In the genomic region with DNA sequence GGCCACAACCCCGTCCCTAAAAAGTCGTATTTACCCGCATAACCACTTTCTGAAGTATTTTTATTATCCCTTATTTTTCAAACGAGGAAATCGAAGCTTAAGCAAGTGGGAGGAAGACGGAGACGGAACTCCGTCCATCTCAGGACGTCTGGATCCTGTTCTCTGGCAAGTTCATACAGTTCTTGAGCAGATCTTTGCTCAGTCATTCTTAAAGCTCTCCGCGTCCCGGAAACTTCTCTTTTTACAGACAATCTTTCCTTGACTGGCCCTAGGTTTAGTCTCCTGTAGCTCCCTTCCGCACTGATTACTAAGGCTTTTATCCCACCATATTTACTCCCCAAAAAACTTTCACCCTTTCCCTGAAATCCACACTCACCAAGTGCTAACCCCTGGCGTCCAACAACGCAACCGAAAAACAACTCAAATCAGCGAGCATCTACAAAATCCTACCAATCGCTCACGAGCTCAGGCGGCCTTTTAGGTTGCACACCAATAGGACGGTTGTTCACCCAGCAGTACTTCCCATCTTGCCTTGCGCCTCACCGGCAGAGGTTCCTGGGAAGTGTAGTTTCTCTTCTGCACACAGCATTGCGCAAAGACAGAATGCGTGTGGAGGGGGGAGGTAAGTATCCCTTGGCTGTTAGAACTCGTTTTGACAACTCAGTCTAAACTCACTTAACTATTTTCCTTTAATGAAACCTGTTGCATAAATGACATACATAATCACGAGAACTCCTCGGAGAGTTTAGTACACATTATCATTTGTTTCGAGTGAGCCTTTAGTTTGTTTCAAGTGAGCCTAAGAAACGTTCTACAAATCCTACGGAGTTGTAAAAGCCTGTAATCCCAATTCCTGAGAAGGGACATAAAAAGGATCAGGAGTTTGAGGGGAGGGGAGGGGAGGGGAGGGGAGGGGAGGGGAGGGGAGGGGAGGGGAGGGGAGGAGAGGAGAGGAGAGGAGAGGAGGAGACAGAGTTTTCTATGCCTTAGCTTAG, we compare ENCODE assay signal across 8 mouse cellular contexts. TPM values are rescaled to one million over a fixed set of nuclear protein-coding genes. Genes with fewer than 3 reads are reported as not detected.
A peak's percentile ranks its signal among the peaks of the same experiment; 100 is the strongest.
DNase-seq lines count a peak whose midpoint lies in the region; ATAC-seq and TF ChIP-seq lines count a peak whose summit lies in the region.

No protein-coding gene starts in this region.

- peak overlapping the region; percentile 71 for H3K4me3 ChIP-seq in G1E (ENCODE audit: low read depth, low read length)
- peak overlapping the region; percentile 57 for H3K4me3 ChIP-seq in forebrain, embryonic 16.5 days (replicated peaks; ENCODE audit: low read length)
- H3K4me3 ChIP-seq in layer of hippocampus, adult 2 months = peak overlapping the region; percentile 54
- peak overlapping the region; percentile 61 for H3K4me3 ChIP-seq in lung, embryonic 14.5 days (ENCODE audit: low read depth, low read length)
- peak overlapping the region; percentile 39 for H3K4me3 ChIP-seq in olfactory bulb, adult 2 months (ENCODE audit: insufficient read depth, low read depth, low read length)
- H3K4me3 ChIP-seq in thymus, adult 2 months (ENCODE audit: control insufficient read depth, insufficient read depth, low read length) = peak overlapping the region; percentile 37

- H3K27me3 ChIP-seq in G1E (ENCODE audit: insufficient read depth, low read length) = no peaks in the 10 kb centered on the region
- H3K27me3 ChIP-seq in forebrain, embryonic 16.5 days (replicated peaks; ENCODE audit: control insufficient read depth, insufficient read depth, low read length) = no peaks in the 10 kb centered on the region
- H3K27me3 ChIP-seq in lung, embryonic 14.5 days (ENCODE audit: insufficient read depth, low read length) = no peaks in the 10 kb centered on the region
- H3K27me3 ChIP-seq in thymus, adult 2 months (ENCODE audit: control insufficient read depth, insufficient read depth, low read length) = no peaks in the 10 kb centered on the region

- intact Hi-C loops in heart, postnatal 36 days (cut with DNase I) = no loop called here

- ATAC-seq in G1E (ENCODE audit: extremely low read depth, insufficient number of reproducible peaks, low FRiP score, poor library complexity, severe bottlenecking) = peak; percentile 99
- peak; percentile 100 for ATAC-seq in forebrain, embryonic 16.5 days
- ATAC-seq in lung, embryonic 14.5 days (ENCODE audit: insufficient read depth) = peak; percentile 99

- H3K36me3 ChIP-seq in G1E (replicated peaks) = peaks cover 23% of the 10 kb centered on the region
- no peaks in the 10 kb centered on the region for H3K36me3 ChIP-seq in forebrain, embryonic 16.5 days (ENCODE audit: control insufficient read depth, insufficient read depth)
- peaks cover 12% of the 10 kb centered on the region for H3K36me3 ChIP-seq in lung, embryonic 14.5 days (ENCODE audit: insufficient read depth)
- no peaks in the 10 kb centered on the region for H3K36me3 ChIP-seq in thymus, adult 2 months (ENCODE audit: control insufficient read depth, insufficient read depth, low read length)

- no peak for TF ChIP-seq CTCF in G1E (IDR thresholded peaks at IDR 0.05; ENCODE audit: low read depth, low read length)
- peak; percentile 59 for TF ChIP-seq CTCF in layer of hippocampus, adult 2 months (conservative IDR thresholded peaks at IDR 0.05)
- peak; percentile 41 for TF ChIP-seq CTCF in lung, embryonic 14.5 days (IDR thresholded peaks at IDR 0.05; ENCODE audit: low read depth)
- TF ChIP-seq CTCF in olfactory bulb, adult 2 months (IDR thresholded peaks at IDR 0.05; ENCODE audit: insufficient read depth, low read depth, low read length) = no peak
- TF ChIP-seq CTCF in thymus, adult 2 months (IDR thresholded peaks at IDR 0.05; ENCODE audit: borderline replicate concordance, control insufficient read depth, extremely low read depth, insufficient read depth, low read length, poor library complexity) = no peak

- peak overlapping the region; percentile 12; the same call in 1 of the 2 replicates for H3K27ac ChIP-seq in forebrain, embryonic 16.5 days (ENCODE audit: low read length)
- no peak overlapping the region for H3K27ac ChIP-seq in layer of hippocampus, adult 2 months
- H3K27ac ChIP-seq in lung, embryonic 14.5 days (ENCODE audit: low read depth) = peak overlapping the region; percentile 90
- H3K27ac ChIP-seq in olfactory bulb, adult 2 months (ENCODE audit: insufficient read depth, low read depth, low read length) = no peak overlapping the region
- no peak overlapping the region for H3K27ac ChIP-seq in thymus, adult 2 months (ENCODE audit: control insufficient read depth, insufficient read depth, low read length)

- peak overlapping the region; percentile 62 for H3K4me2 ChIP-seq in forebrain, embryonic 16.5 days (ENCODE audit: low read length)
- H3K4me2 ChIP-seq in lung, embryonic 14.5 days = peak overlapping the region; percentile 82

- peak overlapping the region; percentile 27 for H3K9ac ChIP-seq in forebrain, embryonic 16.5 days (replicated peaks; ENCODE audit: low read depth, low read length)
- peak overlapping the region; percentile 76 for H3K9ac ChIP-seq in lung, embryonic 14.5 days

- peaks cover 9% of the 10 kb centered on the region for H3K4me1 ChIP-seq in G1E (ENCODE audit: insufficient read depth, low read depth, low read length)
- H3K4me1 ChIP-seq in forebrain, embryonic 16.5 days (replicated peaks; ENCODE audit: control insufficient read depth, insufficient read depth, low read length) = peaks cover 7% of the 10 kb centered on the region
- peaks cover 2% of the 10 kb centered on the region; the same call in 1 of the 2 replicates for H3K4me1 ChIP-seq in lung, embryonic 14.5 days (ENCODE audit: insufficient read depth)
- H3K4me1 ChIP-seq in olfactory bulb, adult 2 months (ENCODE audit: control insufficient read depth, insufficient read depth, low read length) = no peaks in the 10 kb centered on the region
- H3K4me1 ChIP-seq in thymus, adult 2 months (replicated peaks; ENCODE audit: control insufficient read depth, insufficient read depth, low read length) = no peaks in the 10 kb centered on the region

- TF ChIP-seq POLR2A in olfactory bulb, adult 2 months (IDR thresholded peaks at IDR 0.05; ENCODE audit: insufficient read depth, low read depth, low read length) = no peak
- TF ChIP-seq POLR2A in thymus, adult 2 months (IDR thresholded peaks at IDR 0.05; ENCODE audit: control insufficient read depth, extremely low read depth, insufficient read depth, low read length, poor library complexity) = no peak

- under 1% methylated on average over 31 of the region's 31 CpGs for WGBS in forebrain, embryonic 16.5 days
- under 1% methylated on average over 31 of the region's 31 CpGs for WGBS in lung, embryonic 14.5 days
- WGBS in olfactory bulb, adult 2 months = under 1% methylated on average over 31 of the region's 31 CpGs
- 1% methylated on average over 31 of the region's 31 CpGs for WGBS in thymus, adult 2 months

- DNase-seq in G1E (ENCODE audit: low spot score) = peak; percentile 79
- DNase-seq in cerebellum, adult 18-20 months = peak; percentile 82 to 92
- peak; percentile 74 to 81 for DNase-seq in heart, postnatal 36 days
- DNase-seq in layer of hippocampus, adult 2 months (ENCODE audit: low spot score in 2 of 2) = peak; percentile 79 to 91
- peak; percentile 96 for DNase-seq in lung, embryonic 14.5 days
- peak; percentile 83 for DNase-seq in thymus, adult 2 months

- H3K9me3 ChIP-seq in G1E (replicated peaks) = no peaks in the 10 kb centered on the region
- no peaks in the 10 kb centered on the region for H3K9me3 ChIP-seq in forebrain, embryonic 16.5 days (ENCODE audit: control insufficient read depth, low read length)
- H3K9me3 ChIP-seq in lung, embryonic 14.5 days (ENCODE audit: low read depth, low read length) = no peaks in the 10 kb centered on the region

RNA-seq across cellular contexts. Expression of a gene that starts 6.7 kb away (rescaled TPM):
- total RNA-seq in G1E (2014; fragmentation: Nextera tagmentation) (87.3 and 88.0 TPM in 2 replicates), G1E (2017) (111 and 137 TPM in 2 replicates)
- 23.6 and 32.3 TPM in 2 replicates for polyA plus RNA-seq in G1E (2012)
- 47.1 and 48.3 TPM in 2 replicates for polyA plus RNA-seq in forebrain, embryonic 16.5 days (2015; fragmentation: Nextera tagmentation; extraction: Ambion mirVana)
- total RNA-seq in heart, postnatal 36 days (2021) = 10 to 100 TPM; 31.4 to 33.9 TPM
- total RNA-seq in layer of hippocampus, adult 2 months (2021) = 10 to 100 TPM; 43.3 to 47.3 TPM
- 46.3 and 52.2 TPM in 2 replicates for polyA plus RNA-seq in lung, embryonic 14.5 days (2014; fragmentation: Nextera tagmentation; extraction: Ambion mirVana)
- 69.1 TPM in 1 of 2 replicates, not detected in the other for polyA plus RNA-seq in olfactory bulb, adult 2 months (2012; ENCODE audit: insufficient read depth, insufficient read length, low replicate concordance, missing spikeins)
- polyA plus RNA-seq in thymus, adult 2 months (2012; rRNA removed) = 12.9 and 13.2 TPM in 2 replicates

RNA-seq across cellular contexts. Expression of a gene that starts 6.9 kb away (rescaled TPM):
- total RNA-seq in G1E (2014; fragmentation: Nextera tagmentation) = 33.6 and 35.6 TPM in 2 replicates
- 31.9 and 34.1 TPM in 2 replicates for total RNA-seq in G1E (2017)
- 2.7 and 3.4 TPM in 2 replicates for polyA plus RNA-seq in G1E (2012)
- 13.3 and 13.7 TPM in 2 replicates for polyA plus RNA-seq in forebrain, embryonic 16.5 days (2015; fragmentation: Nextera tagmentation; extraction: Ambion mirVana)
- total RNA-seq in heart, postnatal 36 days (2021) = 1 to 10 TPM; 4.1 to 5.8 TPM
- 1 to 10 TPM; 4.7 to 6.8 TPM for total RNA-seq in layer of hippocampus, adult 2 months (2021)
- 24.8 and 26.5 TPM in 2 replicates for polyA plus RNA-seq in lung, embryonic 14.5 days (2014; fragmentation: Nextera tagmentation; extraction: Ambion mirVana)
- not detected in 2 replicates for polyA plus RNA-seq in olfactory bulb, adult 2 months (2012; ENCODE audit: insufficient read depth, insufficient read length, low replicate concordance, missing spikeins)
- polyA plus RNA-seq in thymus, adult 2 months (2012; rRNA removed) = 7.6 and 7.8 TPM in 2 replicates

Comparison
In these comparisons a context has a peak if more than half of its experiments do, and no peak if none do; other contexts are left out.
1. CTCF ChIP-seq: peak in layer of hippocampus, adult 2 months (single experiment) and lung, embryonic 14.5 days (single experiment); none in G1E (single experiment), olfactory bulb, adult 2 months (single experiment) and thymus, adult 2 months (single experiment).
2. H3K27ac ChIP-seq: peak in forebrain, embryonic 16.5 days (single experiment) and lung, embryonic 14.5 days (single experiment); none in layer of hippocampus, adult 2 months (single experiment), olfactory bulb, adult 2 months (single experiment) and thymus, adult 2 months (single experiment).
3. Peak in every context shown above with its lines, with median percentiles within 50 percentile points of each other: ATAC-seq, DNase-seq and H3K4me3 ChIP-seq.